In genomic region chr10:126094238-126094880, GRCm38 (mm10) we compare ENCODE assay signal across 19 mouse cellular contexts.
DNase-seq lines count a peak whose midpoint lies in the region; ATAC-seq and TF ChIP-seq lines count a peak whose summit lies in the region.
"Had no signal": no experiment of that assay in that cellular context is flagged by ENCODE, and none has a peak within 500 bp of the region (broad histone marks: within the 10 kb centered on the region; RNA-seq: fewer than 3 reads in every experiment).

No protein-coding gene starts in this region.

- no peak for TF ChIP-seq CTCF in hindbrain, postnatal 0 days (IDR thresholded peaks at IDR 0.05; ENCODE audit: low read depth)

- H3K9me3 ChIP-seq in hindbrain, postnatal 0 days (ENCODE audit: low read length) = no peaks in the 10 kb centered on the region
- H3K9me3 ChIP-seq in hindbrain, embryonic 14.5 days (ENCODE audit: control insufficient read depth, low read length) = no peaks in the 10 kb centered on the region
- H3K9me3 ChIP-seq: embryonic facial prominence, embryonic 12.5 days; heart, embryonic 10.5 days; liver, embryonic 13.5 days; midbrain, embryonic 13.5 days; neural tube, embryonic 12.5 days had no signal

- no peak overlapping the region for H3K4me3 ChIP-seq in hindbrain, postnatal 0 days (ENCODE audit: low read length)
- no peak overlapping the region for H3K4me3 ChIP-seq in hindbrain, embryonic 14.5 days (replicated peaks; ENCODE audit: low read length)
- H3K4me3 ChIP-seq: embryonic facial prominence, embryonic 12.5 days; heart, embryonic 10.5 days; liver, embryonic 13.5 days; midbrain, embryonic 13.5 days; neural tube, embryonic 12.5 days had no signal

- peak; percentile 15 for DNase-seq in hindbrain, postnatal 0 days (ENCODE audit: low spot score)
- no peak for DNase-seq in hindbrain, embryonic 14.5 days (ENCODE audit: low spot score)
- peak; percentile 32 for DNase-seq in forelimb bud, embryonic 11.5 days (ENCODE audit: low read depth, low spot score)
- DNase-seq in layer of hippocampus, postnatal 14 days (ENCODE audit: low spot score in 2 of 2) = peak; percentile 43 to 48
- peak; percentile 64 for DNase-seq in right cerebral cortex, postnatal 14 days
- DNase-seq in spleen, postnatal 4 days (ENCODE audit: low spot score in 2 of 2) = no peak
- DNase-seq in thymus, postnatal 25 days = no peak
- no peak for DNase-seq in heart, postnatal 36 days
- DNase-seq: B cell, adult 2 months; cerebellum, adult 8-10 months; kidney, adult 11 months; liver, embryonic 13.5 days; lung, postnatal 14 days; thymus, postnatal 14 days had no signal

- ATAC-seq in hindbrain, postnatal 0 days = no peak
- no peak for ATAC-seq in hindbrain, embryonic 14.5 days (ENCODE audit: low FRiP score)
- ATAC-seq: forebrain, embryonic 16.5 days; midbrain, embryonic 13.5 days had no signal

- 61% methylated on average over 16 of the region's 16 CpGs for WGBS in hindbrain, postnatal 0 days
- WGBS in hindbrain, embryonic 14.5 days = 67% methylated on average over 16 of the region's 16 CpGs

- intact Hi-C loops in heart, postnatal 36 days (cut with DNase I) = no loop called here

- H3K4me2 ChIP-seq in hindbrain, postnatal 0 days (ENCODE audit: low read depth, low read length) = no peak overlapping the region
- H3K4me2 ChIP-seq in hindbrain, embryonic 14.5 days (replicated peaks) = no peak overlapping the region
- H3K4me2 ChIP-seq: embryonic facial prominence, embryonic 12.5 days; liver, embryonic 13.5 days; midbrain, embryonic 13.5 days; neural tube, embryonic 12.5 days had no signal

- H3K27ac ChIP-seq in hindbrain, postnatal 0 days = no peak overlapping the region
- no peak overlapping the region for H3K27ac ChIP-seq in hindbrain, embryonic 14.5 days
- H3K27ac ChIP-seq: embryonic facial prominence, embryonic 12.5 days; heart, embryonic 10.5 days; liver, embryonic 13.5 days; midbrain, embryonic 13.5 days; neural tube, embryonic 12.5 days had no signal

- H3K27me3 ChIP-seq in hindbrain, postnatal 0 days (ENCODE audit: insufficient read depth, low read length) = no peaks in the 10 kb centered on the region
- no peaks in the 10 kb centered on the region for H3K27me3 ChIP-seq in hindbrain, embryonic 14.5 days (ENCODE audit: control insufficient read depth, insufficient read depth, low read length)
- H3K27me3 ChIP-seq: embryonic facial prominence, embryonic 12.5 days; liver, embryonic 13.5 days; midbrain, embryonic 13.5 days; neural tube, embryonic 12.5 days had no signal

- no peak overlapping the region for H3K9ac ChIP-seq in hindbrain, postnatal 0 days (replicated peaks; ENCODE audit: low read length)
- no peak overlapping the region for H3K9ac ChIP-seq in hindbrain, embryonic 14.5 days
- H3K9ac ChIP-seq: embryonic facial prominence, embryonic 12.5 days; liver, embryonic 13.5 days; midbrain, embryonic 13.5 days; neural tube, embryonic 12.5 days had no signal

- no peaks in the 10 kb centered on the region for H3K4me1 ChIP-seq in hindbrain, postnatal 0 days (ENCODE audit: insufficient read depth, low read length)
- H3K4me1 ChIP-seq in hindbrain, embryonic 14.5 days (replicated peaks; ENCODE audit: control insufficient read depth, insufficient read depth, low read length) = 0 out of 2 replicates have a peak, but pooled peaks cover 2% of the 10 kb centered on the region
- H3K4me1 ChIP-seq: heart, embryonic 10.5 days; liver, embryonic 13.5 days; midbrain, embryonic 13.5 days; neural tube, embryonic 12.5 days had no signal

- H3K36me3 ChIP-seq in hindbrain, postnatal 0 days (ENCODE audit: insufficient read depth, low read length) = no peaks in the 10 kb centered on the region
- H3K36me3 ChIP-seq in hindbrain, embryonic 14.5 days (replicated peaks; ENCODE audit: control insufficient read depth, insufficient read depth) = no peaks in the 10 kb centered on the region
- H3K36me3 ChIP-seq: embryonic facial prominence, embryonic 12.5 days; heart, embryonic 10.5 days; liver, embryonic 13.5 days; midbrain, embryonic 13.5 days; neural tube, embryonic 12.5 days had no signal

Comparison
In these comparisons a context has a peak if more than half of its experiments do, and no peak if none do; other contexts are left out.
1. DNase-seq: peak in hindbrain, postnatal 0 days (single experiment), forelimb bud, embryonic 11.5 days (single experiment), layer of hippocampus, postnatal 14 days (2 of 2) and right cerebral cortex, postnatal 14 days (single experiment); none in hindbrain, embryonic 14.5 days (single experiment), spleen, postnatal 4 days (0 of 2), thymus, postnatal 25 days (single experiment) and heart, postnatal 36 days (0 of 2).